Mouse (Mus musculus): ENCODE data around the gene Carmil3.

Gene Carmil3

DNA sequence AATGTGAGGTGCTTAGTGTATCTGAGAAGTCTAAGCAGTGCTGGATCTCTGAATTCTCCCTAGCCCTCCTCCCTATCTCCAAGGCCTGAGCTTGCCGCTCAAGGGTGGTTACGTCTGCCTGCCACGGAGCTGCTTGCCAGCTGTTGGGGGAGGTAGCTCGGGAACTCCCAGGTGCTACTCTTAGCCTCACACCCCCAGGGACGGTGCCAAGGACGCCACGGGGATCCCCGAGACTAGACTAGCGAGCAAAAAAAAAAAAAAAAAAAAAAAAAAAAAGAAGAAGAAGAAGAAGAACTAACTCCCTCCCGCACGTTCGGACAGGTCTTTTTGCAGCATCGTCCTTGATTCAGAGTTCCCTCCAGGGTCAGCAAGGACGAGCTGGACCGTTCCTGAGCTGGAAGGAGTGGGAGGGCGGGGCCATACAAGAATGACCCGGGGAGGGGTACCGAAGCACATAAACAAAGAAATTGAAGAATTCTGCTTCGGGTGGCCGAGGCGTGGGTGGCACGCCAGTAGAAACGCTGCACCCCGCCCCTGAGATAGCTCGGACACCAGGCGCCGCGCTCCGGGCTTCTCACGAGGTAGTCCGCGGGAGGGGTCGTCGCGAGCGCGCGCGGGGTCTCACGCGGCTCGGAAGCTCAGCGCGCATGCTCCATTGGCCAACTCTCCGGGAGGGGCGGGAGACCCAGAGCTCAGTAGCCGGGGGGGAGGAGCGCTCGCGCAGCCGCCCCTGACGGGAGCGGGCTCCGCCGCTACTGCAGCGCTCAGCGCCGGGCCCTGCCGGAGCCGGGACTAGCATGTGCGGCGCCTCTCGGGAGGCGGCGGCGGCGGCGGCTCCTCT, at the start of gene Carmil3:
Gene Carmil3 (plus strand): TSS at position 291 of the 841 bp plus-strand sequence.
- peak; percentile 72 for DNase-seq (ENCODE audit: low spot score)

- DNase-seq (ENCODE audit: low spot score): no peak
Observed at GRCm38 (mm10) chr14:55457693-55458092, 32.8 kb upstream of the Carmil3 start.

DNA sequence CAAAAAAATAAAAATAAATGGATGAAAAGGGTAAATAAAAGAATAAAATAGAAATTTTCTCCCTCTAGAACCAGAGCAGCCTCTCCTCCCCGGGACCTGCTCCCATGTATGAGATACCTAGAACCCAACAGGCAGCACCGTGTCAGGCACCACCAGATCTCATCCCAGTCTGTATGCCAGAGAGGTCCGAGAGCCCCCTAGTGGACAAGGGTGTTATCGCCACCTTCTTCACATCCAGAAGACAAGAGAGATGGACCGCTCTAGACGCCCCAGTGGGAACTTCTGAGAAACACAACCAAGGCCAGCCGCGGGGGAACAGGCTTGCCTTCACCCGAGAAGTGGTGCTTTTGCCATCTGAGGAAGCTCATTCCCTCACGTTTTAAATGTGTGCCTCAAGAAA, 32.2 kb upstream of the Carmil3 start:
- DNase-seq (ENCODE audit: low spot score): peak; percentile 63

DNA sequence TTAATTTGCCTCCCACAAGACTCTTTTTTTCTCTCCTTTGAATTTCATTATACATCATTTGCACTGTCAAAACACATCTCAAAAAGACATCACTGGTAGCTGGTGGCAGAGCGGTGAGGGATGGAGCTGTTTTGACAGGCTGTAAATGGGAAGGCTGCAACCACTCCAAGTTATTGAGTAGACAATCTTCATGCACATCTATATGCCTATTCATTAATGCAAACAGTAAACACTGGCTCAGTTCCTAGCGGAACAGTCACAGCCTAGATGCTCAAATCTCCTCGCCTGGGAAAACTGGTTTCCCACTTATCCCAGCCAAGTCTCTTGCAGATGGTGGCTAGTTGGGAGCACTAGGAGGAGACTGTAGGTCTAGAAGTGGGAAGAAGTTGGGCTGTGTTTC, 31.7 kb upstream of the Carmil3 start:
- DNase-seq (ENCODE audit: low spot score): no peak

- DNase-seq (ENCODE audit: low spot score): no peak
Observed at GRCm38 (mm10) chr14:55459796-55460195, 30.7 kb upstream of the Carmil3 start.

DNA sequence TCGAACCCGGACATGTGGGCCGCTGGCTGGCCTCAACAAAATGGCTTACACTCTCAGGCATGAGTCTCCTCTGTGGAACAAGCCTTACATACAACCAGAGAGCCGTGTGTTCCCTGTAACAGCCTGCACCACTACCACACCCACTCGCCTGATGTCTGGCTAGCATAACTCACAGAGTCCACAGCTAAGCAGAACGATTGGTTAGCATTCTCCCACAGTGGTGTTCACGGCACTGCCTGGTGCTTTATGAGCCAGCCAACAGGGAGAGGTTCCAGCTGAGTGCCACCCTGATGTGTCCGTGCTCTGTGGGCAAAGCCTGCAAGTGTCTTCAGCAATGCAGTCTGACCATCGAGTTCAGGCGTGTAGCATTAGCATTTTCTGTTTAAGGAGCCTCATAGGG, 30.2 kb upstream of the Carmil3 start:
- no peak for DNase-seq (ENCODE audit: low spot score)

- peak; percentile 27 for DNase-seq (ENCODE audit: low spot score)
Observed at GRCm38 (mm10) chr14:55461757-55462156, 28.7 kb upstream of the Carmil3 start.

GRCm38 (mm10) chr14:55466481-55466880, 24.0 kb upstream of the Carmil3 start:
- DNase-seq (ENCODE audit: low spot score): no peak

DNA sequence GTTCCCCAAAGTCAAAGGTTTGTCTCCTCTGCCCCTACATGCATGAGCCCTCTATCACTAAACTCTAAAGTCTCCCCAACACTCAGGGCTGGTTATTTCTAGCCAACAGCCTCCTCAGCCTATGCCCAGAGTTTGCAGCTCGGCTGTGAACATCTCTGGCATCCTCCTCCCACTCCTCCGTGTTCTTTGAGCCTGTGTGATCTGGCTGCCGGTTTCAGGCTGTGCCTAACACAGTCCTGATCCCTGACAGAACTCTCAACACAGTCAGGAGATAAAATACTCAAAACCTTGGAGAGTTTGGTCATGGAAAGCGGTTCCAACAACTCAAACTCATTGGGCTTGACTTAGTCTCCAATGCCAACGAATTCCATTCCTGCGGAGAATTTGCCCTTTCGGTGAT, 23.3 kb upstream of the Carmil3 start:
- DNase-seq (ENCODE audit: low spot score): no peak

GRCm38 (mm10) chr14:55468301-55468741, 22.1 kb upstream of the Carmil3 start:
- no peak for DNase-seq (ENCODE audit: low spot score)

DNA sequence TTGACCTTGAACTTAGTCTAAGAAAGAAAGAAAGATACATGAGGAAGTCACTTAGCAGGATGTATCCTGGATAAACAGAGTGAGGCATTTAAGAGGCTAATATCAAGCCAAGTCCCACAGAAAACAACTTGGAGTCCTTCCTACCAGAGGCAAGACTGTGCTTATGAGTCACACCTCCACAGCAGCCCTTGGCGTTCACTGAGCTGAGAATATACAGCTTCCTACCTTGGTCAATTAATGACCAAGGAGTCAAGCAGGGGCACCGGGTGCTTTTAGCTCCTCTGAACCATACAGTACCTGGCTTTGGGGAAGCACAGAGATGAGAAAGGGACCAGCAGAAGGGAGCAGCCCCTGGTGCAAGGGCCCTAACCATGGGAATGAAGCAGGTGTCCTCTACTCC, 21.4 kb upstream of the Carmil3 start:
- DNase-seq (ENCODE audit: low spot score): no peak

DNA sequence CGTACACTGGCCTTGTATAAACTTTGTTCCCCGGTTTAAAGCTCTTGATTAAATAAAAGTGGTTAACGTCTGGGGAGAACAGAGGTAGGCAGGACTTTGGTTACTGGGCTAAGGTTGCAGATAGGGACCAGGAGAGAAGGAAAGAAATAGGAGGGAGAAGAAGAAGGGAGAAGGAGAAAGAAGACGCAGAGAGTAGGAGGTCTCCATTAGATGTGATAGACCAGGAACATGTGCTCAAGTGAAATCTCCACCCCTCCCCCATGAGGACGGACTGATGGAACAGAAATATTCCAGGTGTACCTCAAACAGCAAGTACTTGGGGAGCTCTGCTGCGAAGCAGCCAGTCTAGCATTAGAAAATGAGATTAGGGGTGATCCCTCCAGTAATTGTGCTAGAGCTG, 20.6 kb upstream of the Carmil3 start:
- no peak for DNase-seq (ENCODE audit: low spot score)

- no peak for DNase-seq (ENCODE audit: low spot score)
Observed at GRCm38 (mm10) chr14:55470806-55471205, 19.6 kb upstream of the Carmil3 start.

GRCm38 (mm10) chr14:55475654-55476053, 14.8 kb upstream of the Carmil3 start:
- DNase-seq (ENCODE audit: low spot score): no peak

DNA sequence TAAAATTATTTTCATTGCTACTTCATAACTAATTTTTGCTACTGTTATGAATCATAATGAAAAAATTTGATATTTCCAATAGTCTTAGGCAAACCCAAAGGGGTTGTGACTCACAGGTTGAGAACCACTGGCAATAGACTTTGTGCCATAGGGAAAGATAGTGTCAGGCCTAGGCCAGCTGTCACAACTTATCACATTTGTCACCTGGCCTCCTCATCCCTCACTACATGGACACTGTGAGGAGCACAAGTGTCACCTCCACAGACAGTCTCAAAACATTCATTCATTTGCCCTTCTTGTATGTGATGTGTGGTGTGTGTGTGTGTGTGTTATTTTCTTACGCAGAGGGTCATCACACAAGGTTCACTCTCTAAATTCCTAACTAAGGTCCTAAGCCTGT, 13.0 kb upstream of the Carmil3 start:
- no peak for DNase-seq (ENCODE audit: low spot score)

DNA sequence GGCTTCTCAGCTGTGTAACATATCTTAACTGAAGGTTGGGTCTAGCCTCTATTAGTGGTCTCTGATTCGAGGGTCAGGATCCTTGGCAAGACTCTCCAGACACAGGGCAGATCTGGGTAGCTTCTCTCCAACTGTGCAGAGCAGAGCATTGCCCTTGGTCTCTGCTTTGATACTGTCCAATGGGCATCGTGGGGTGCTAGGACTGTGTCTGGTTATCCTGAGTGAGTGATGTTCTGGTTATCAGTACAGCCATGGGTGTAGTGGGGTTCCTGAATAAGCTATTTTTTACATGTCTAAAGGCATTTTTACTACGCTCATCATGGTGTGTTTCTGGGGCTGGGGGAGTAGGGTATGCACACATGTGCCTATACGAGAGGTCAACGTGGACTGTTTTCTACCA, 12.6 kb upstream of the Carmil3 start:
- DNase-seq (ENCODE audit: low spot score): no peak

DNA sequence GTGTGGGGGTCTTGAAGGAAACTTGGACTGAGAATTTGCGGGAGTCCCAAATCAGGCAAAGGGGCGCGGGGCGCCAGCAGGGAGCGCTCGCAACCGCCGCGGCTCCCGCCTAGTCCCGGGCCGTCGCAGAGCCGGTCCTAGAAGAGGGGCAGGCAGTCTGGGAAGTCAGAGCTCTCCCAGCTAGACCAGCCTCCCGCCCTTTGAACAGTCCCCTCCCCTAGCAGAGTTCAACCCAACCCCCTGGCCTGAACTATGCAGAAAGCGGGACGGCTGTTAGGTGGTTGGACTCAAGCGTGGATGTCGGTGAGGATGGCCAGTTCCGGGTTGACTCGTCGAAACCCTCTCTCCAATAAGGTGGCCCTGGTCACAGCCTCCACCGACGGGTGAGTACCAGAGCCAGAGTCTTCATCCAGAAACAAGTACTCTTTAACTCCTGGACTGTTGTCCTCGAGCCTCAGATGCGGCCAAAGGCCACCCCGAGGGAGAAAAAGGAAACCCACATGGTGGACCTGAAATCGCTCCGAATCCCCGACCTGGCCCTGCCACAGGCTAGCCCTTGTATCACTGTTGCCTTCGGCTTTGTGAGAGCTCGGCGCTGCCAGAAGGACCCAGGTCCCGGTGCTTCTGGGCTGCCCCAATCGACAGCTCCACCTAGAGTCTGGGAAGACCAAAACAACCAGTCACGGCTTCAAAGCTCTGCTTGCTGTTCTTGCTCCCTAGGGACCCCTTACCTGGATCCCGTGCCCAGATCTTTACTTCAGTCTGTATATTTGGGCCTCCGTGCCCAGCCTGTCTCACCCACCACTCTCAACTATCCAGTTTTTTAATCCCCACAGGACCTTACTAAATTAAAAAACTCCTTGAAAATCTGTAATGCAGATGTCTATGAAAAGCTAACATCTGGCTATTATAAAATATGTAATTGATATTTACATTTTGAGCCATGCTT, 11.5 kb upstream of the Carmil3 start, which contains the start of gene Dhrs4:
Gene Dhrs4 (plus strand): TSS at position 108 of the 949 bp plus-strand sequence.
- peak; percentile 90 for DNase-seq (ENCODE audit: low spot score)

DNA sequence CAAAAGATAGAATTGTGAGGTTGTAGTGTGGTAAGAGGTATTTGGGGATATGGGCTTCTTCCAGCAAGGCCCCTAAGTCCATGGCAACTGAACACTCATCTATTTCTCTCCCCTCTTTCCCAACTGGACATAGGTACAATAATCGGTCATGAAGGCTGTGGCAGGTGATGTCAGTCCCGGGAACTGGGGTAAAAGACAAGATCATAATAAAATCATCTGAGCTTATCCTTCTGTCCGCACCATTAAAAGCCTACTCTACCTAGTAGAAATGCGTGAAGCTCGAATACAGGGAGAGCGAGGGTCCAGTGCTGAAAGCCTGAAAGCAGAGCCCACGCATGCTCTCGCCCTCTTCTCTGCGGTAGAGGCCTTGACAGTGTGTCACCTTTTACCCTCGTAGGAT, 10.8 kb upstream of the Carmil3 start:
- no peak for DNase-seq (ENCODE audit: low spot score)

DNA sequence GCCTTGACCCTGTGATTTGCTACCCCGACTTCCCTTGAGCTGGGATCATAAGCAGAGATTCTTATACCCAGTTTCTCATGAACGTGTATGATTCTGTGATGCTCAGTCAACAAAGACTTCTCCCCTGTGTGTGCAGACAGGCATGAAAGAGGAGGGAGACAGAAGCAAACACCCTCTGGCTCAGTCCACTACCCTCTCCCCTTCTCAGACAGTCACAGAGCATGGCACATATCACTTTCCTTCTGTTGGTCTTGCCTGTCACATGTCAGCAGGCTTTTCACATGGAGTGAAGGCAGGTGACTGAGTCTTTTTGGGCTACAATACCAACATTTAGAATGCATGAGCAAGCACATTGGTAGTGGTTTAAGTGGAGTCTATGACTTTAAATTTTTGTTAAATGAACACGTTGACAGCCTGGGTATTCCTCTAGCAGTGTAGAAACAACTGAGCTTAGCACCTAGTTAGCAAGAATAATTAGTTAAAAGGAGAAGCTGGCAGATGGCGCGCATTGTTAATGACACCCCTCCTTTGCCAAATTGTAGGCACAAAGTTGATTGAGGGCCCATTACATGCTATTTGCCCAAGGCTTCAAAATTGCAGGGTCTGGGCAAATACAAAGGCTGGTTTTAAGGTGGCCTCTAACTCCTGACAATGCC, 5.9 kb upstream of the Carmil3 start:
- DNase-seq (ENCODE audit: low spot score): no peak

- no peak for DNase-seq (ENCODE audit: low spot score)
Observed at GRCm38 (mm10) chr14:55486836-55487235, 3.6 kb upstream of the Carmil3 start.

DNA sequence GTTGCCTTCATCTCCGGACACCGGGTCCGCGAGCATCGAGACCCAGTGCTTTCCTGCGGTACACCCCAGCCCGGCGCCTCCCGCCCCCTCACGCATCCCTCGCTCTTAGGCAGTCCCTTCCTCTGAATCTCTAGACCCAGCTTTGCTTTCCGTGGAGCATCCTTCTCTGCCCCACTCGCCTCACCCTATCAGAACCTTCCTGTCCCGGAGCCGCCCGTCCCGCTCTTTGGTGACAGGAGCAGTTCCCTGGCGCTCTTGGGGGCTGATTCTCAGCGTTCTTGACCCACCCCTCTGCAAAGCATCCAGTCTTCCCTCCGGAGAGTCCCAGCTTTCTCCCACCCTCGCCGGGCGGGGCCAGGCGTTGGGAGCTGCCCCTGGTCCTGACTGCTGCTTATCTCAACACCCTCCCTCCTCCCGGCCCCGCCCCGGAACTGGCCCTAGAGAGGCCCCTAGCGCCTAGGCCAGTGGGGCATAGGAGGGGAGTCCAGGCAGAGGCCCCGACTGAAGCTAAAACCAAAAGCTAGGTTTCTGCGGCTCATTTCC, 911 bp downstream of the Carmil3 start:
- DNase-seq (ENCODE audit: low spot score): peak; percentile 85

- no peak for DNase-seq (ENCODE audit: low spot score)
Observed at GRCm38 (mm10) chr14:55492103-55492502, 1.7 kb downstream of the Carmil3 start.
